Mouse (Mus musculus) heart, adult 2 months (tissue): ENCODE data around the gene Ranbp1. TPM values are rescaled to one million over a fixed set of nuclear protein-coding genes. Genes with fewer than 3 reads are reported as not detected.
"Not testable (repeated sequence)": the region's sequence is repeated elsewhere in the genome, so short reads cannot be mapped to it uniquely, and the experiment has no call there.

ENCODE experiments used
- DNase-seq, 2 experiments: peaks; one replicate each; pipeline ENCODE4 v3.0.0; 2021
- H3K27ac ChIP-seq: fragments of 200-600 bp; 2 replicates; pipeline ENCODE4 v1.8.1; 2022
- H3K27me3 ChIP-seq: fragments of 200-500 bp; 2 replicates; pipeline ENCODE4 v1.6.1; 2012; ENCODE audit warnings: mild to moderate bottlenecking, low read length, inconsistent platforms, mixed read lengths; ENCODE audit not compliant: control insufficient read depth, insufficient read depth
- H3K36me3 ChIP-seq: fragments of 200-500 bp; 2 replicates; pipeline ENCODE4 v1.6.1; 2012; ENCODE audit warnings: low read length, inconsistent platforms; ENCODE audit not compliant: control insufficient read depth, insufficient read depth
- H3K4me1 ChIP-seq: fragments of 200-500 bp; 2 replicates; pipeline ENCODE4 v1.6.1; 2011; ENCODE audit warnings: low read length; ENCODE audit not compliant: control insufficient read depth, insufficient read depth
- H3K4me3 ChIP-seq: fragments of 200-600 bp; 2 replicates; pipeline ENCODE4 v1.8.1; 2022
- H3K79me2 ChIP-seq: fragments of 200-500 bp; replicated peaks from 2 replicates; pipeline ENCODE4 v1.6.1; 2012; ENCODE audit warnings: mild to moderate bottlenecking, inconsistent platforms, low read length, moderate library complexity, mixed read lengths; ENCODE audit not compliant: control insufficient read depth, insufficient read depth
- H3K9ac ChIP-seq: fragments of 200-500 bp; 2 replicates; pipeline ENCODE4 v1.6.1; 2012; ENCODE audit warnings: low read depth, mild to moderate bottlenecking, control low read depth, inconsistent platforms, low read length, mixed read lengths
- CTCF ChIP-seq: fragments of 200-600 bp; IDR thresholded peaks from 2 replicates; pipeline ENCODE4 v1.8.1; 2022; ENCODE audit warnings: antibody characterized with exemption, mild to moderate bottlenecking, moderate library complexity
- EP300 ChIP-seq: fragments of 200-500 bp; IDR thresholded peaks from 2 replicates; pipeline ENCODE4 v1.6.1; 2011; ENCODE audit warnings: low read depth, low read length, control low read depth; ENCODE audit not compliant: insufficient read depth
- POLR2A ChIP-seq: fragments of 200-500 bp; IDR thresholded peaks from 2 replicates; pipeline ENCODE4 v1.6.1; 2011; ENCODE audit warnings: mild to moderate bottlenecking, low read depth, low read length, control low read depth; ENCODE audit not compliant: insufficient read depth
- WGBS: fragments of 180-500 bp; shearing (Covaris S2); methylation state at CpG from one replicate; pipeline ENCODE4 v1.1.7; 2018; 5-methylcytosine and 5-hydroxymethylcytosine counted together
- intact Hi-C: fragments of 180-260 bp; cut with DNase I; formaldehyde crosslinking; loops from one replicate; pipeline ENCODE4 v1.15.1; 2025
- polyA plus RNA-seq: library from polyadenylated mRNA; depleted of rRNA; stranded (reverse); fragments of >200 nt; gene quantifications from 2 replicates; pipeline ENCODE4 v1.2.3, GENCODE M21; 2012
- total RNA-seq, 2 experiments: library from RNA; stranded (reverse); gene quantifications; 2 replicates each; pipeline ENCODE4 v1.2.3; 2021

Gene Ranbp1
- total and polyA plus RNA-seq, 3 experiments, result 25.1 to 41.2 (median 40.1) TPM

DNA sequence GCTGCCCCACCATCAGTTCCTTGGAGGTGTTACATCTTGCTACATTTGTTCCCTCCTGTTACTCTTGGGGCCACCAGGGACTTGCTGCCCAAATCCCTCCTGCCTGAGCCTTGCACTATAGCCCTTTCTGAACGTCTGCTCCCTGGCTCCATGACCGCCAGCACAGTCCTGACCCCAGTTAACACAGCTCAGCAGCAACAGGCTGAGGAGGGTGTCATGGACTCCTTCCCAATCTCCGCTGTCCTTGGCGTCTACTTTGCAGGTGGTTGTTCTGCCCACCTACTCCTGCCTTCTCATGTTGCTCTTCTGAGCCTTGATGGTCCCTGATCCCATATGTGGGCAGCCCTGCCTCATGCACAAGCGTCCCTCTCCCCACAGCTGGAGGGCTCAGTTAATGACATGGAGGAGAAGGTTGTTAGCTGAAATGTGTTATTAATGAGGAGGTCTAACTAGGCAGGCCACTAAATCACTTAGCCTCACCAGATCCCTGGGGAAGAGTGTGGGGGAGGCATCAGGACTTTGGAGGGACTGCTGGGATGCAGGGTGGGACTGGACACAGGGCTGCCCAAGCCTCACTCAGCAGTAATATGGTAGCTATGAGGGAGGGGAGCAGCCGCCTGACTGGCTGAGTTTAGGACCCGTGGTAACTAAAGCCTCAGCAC, 45.0 kb downstream of the Ranbp1 start:
- no peaks in the 10 kb centered on the region for H3K36me3 ChIP-seq
- no peak for TF ChIP-seq POLR2A
- no peak for TF ChIP-seq CTCF
- no peak for TF ChIP-seq EP300
- H3K27ac ChIP-seq, result no peak overlapping the region
- no peaks in the 10 kb centered on the region for H3K79me2 ChIP-seq
- no peak overlapping the region for H3K4me3 ChIP-seq
- H3K27me3 ChIP-seq, result no peaks in the 10 kb centered on the region
- H3K4me1 ChIP-seq, result no peaks in the 10 kb centered on the region
- DNase-seq, result no peak
- intact Hi-C loops, result no loop called here
- 61% methylated on average over 7 of the region's 7 CpGs for WGBS
- no peak overlapping the region for H3K9ac ChIP-seq

DNA sequence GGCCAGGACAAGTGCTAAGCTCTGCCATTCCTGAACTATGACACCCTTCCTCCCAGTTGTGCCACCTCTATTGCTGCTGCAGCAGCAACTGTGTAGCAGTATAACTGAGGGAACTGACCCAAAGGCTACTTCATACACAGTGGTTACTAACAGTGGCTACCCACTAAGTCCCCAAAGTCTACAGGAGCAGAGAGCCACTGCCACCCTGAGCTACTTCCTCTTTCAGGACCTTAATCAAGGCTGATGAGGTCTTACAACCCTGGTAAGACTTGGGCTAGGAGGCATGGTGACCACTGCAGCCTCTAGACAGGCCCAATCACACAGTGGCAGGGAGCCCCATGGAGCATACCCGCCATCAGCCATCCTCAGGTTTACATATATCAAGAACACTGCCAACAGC, 46.5 kb downstream of the Ranbp1 start:
- Histone ChIP-seq H3K79me2 (no peaks in the 10 kb centered on the region), H3K36me3 (no peaks in the 10 kb centered on the region), H3K9ac (no peak overlapping the region), H3K27me3 (no peaks in the 10 kb centered on the region), H3K27ac (no peak overlapping the region), H3K4me1 (no peaks in the 10 kb centered on the region), H3K4me3 (no peak overlapping the region)
- WGBS, result 93% methylated on average over 1 of the region's 1 CpGs
- no peak for DNase-seq
- intact Hi-C loops, result no loop called here
- no peak for TF ChIP-seq EP300
- TF ChIP-seq CTCF, result no peak
- TF ChIP-seq POLR2A, result no peak

DNA sequence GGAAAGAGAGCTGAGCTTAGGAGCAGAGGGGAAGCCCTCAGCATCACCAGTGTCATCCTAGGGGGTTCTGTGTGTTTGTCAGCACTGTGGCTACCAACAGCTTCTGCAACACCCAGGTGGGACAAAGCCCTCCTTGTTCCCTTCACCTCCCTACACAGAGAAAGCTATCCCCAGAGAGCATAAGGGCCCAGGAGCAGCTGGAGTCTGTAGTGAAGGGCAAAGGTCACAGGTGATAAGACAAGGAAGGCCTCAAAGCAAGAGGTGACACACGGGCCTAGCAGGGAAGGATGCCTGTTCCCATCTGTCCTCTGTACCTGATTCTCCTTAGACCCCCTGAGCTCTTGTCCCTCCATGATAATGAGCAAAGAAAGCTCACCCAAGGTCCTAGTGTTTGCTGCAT, 46.9 kb downstream of the Ranbp1 start:
- H3K9ac ChIP-seq, result no peak overlapping the region
- H3K4me1 ChIP-seq, result no peaks in the 10 kb centered on the region
- 42% methylated on average over 1 of the region's 1 CpGs for WGBS
- no peaks in the 10 kb centered on the region for H3K36me3 ChIP-seq
- H3K27me3 ChIP-seq, result no peaks in the 10 kb centered on the region
- TF ChIP-seq EP300 (no peak), CTCF (no peak), POLR2A (no peak)
- intact Hi-C loops, result no loop called here
- DNase-seq, result no peak
- H3K4me3 ChIP-seq, result no peak overlapping the region
- no peaks in the 10 kb centered on the region for H3K79me2 ChIP-seq
- no peak overlapping the region for H3K27ac ChIP-seq

DNA sequence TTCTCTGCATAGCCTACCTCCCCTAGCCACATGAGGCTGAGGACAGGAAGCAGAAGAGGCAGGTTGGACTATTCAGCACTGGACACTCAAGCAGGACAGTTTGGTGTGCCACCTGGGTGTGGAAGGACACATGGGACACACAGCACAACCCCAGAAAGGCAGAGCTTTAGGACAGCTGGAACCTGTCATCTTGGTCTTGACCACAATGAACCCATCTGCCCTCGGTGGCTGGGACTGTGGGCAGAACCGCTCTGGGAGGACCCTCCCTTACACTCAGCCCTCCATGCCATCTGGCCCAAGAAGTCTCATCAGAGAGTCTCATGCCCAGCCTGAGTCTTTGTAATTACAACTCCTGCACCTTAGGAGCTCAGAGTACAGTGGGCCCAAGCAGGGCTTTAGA, 48.5 kb downstream of the Ranbp1 start:
- 72% methylated on average over 2 of the region's 2 CpGs for WGBS
- TF ChIP-seq EP300 (no peak), CTCF (no peak), POLR2A (no peak)
- Histone ChIP-seq H3K4me1 (no peaks in the 10 kb centered on the region), H3K36me3 (no peaks in the 10 kb centered on the region), H3K27ac (no peak overlapping the region), H3K79me2 (no peaks in the 10 kb centered on the region), H3K27me3 (no peaks in the 10 kb centered on the region), H3K9ac (no peak overlapping the region), H3K4me3 (no peak overlapping the region)
- no peak for DNase-seq
- intact Hi-C loops, result no loop called here

DNA sequence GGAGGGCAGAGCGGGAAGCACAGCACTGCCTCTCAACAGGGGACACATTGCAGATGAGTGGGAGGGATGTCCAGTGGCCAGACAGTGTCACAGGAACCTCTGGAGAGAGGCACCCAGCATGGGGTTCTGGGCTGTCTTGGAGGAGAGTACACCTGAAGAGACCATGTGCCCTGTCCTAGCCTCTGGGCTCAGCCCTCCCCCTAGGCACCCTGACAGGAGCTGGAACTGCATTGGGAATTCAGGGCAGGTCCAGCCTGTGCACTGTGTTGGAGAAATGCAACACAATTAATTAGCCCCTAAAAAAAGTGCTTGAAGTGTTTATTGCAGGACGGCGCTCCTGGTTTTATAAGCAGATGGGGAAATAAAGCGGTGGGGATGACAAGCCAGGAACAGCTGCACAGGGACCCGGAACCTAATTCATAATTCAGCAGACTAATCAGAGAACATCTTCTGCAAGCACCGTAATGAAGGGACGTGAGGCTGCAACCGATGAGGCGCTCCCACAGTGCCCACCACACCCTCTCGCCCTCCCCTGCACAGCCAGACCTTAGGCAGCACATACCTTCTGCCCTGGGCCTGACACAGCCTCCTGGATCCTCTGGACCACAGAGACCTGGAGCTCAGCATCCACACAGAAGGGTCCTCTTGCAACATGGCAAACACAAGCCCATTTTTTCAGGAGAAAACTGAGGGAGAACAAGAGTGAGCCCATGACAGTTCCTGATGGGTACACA, 50.0 kb downstream of the Ranbp1 start:
- intact Hi-C loops, result no loop called here
- Histone ChIP-seq H3K79me2 (no peaks in the 10 kb centered on the region), H3K36me3 (no peaks in the 10 kb centered on the region), H3K4me3 (no peak overlapping the region), H3K9ac (no peak overlapping the region), H3K27ac (no peak overlapping the region), H3K27me3 (no peaks in the 10 kb centered on the region), H3K4me1 (no peaks in the 10 kb centered on the region)
- DNase-seq, result no peak
- 85% methylated on average over 10 of the region's 10 CpGs for WGBS
- TF ChIP-seq CTCF (no peak), POLR2A (no peak), EP300 (no peak)

DNA sequence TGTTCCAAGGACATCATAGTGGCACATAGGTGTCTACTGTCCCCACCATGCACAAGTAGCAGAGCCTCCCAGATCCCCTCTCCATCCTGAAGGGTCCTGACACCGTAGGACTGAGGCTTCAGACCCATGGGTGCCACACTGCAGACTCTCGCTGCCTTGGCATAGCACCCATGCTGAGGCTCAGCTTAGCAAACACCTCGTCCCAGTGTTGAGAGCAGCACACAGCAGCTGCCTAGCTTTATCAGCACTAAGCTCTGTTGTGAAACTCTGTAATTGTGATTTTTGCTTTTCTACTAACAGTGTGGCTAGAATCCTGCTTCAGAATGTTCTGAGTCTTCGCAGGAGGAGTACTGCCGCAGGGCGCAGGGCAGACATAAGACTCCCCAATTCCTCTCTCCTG, 50.7 kb downstream of the Ranbp1 start:
- intact Hi-C loops, result no loop called here
- TF ChIP-seq POLR2A (no peak), EP300 (no peak), CTCF (no peak)
- no peak overlapping the region for H3K4me3 ChIP-seq
- H3K36me3 ChIP-seq, result no peaks in the 10 kb centered on the region
- 77% methylated on average over 6 of the region's 6 CpGs for WGBS
- no peak overlapping the region for H3K27ac ChIP-seq
- no peaks in the 10 kb centered on the region for H3K79me2 ChIP-seq
- no peak overlapping the region for H3K9ac ChIP-seq
- no peak for DNase-seq
- no peaks in the 10 kb centered on the region for H3K27me3 ChIP-seq
- no peaks in the 10 kb centered on the region for H3K4me1 ChIP-seq

DNA sequence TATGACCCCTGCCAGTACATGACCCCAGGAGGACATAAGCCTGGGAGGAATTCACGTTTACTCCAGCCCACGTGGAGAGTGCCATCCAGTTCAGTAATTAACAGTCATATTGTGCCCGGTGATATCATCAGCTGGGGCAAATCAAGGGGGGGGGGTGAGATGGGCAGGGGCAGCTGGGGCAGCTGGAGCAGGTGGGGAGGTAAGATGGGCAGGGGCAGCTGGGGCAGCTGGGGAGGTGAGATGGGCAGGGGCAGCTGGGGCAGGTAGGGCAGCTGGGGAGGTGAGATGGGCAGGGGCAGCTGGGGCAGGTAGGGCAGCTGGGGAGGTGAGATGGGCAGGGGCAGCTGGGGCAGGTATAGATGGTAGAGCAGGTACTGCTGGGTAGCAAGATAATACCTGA, 53.0 kb downstream of the Ranbp1 start:
- H3K4me3 ChIP-seq, H3K27ac ChIP-seq, H3K9ac ChIP-seq, H3K4me1 ChIP-seq, intact Hi-C loops, H3K27me3 ChIP-seq, DNase-seq, H3K79me2 ChIP-seq, H3K36me3 ChIP-seq: not testable (repeated sequence)
- WGBS, result 55% methylated on average over 3 of the region's 3 CpGs
